In the genomic region with DNA sequence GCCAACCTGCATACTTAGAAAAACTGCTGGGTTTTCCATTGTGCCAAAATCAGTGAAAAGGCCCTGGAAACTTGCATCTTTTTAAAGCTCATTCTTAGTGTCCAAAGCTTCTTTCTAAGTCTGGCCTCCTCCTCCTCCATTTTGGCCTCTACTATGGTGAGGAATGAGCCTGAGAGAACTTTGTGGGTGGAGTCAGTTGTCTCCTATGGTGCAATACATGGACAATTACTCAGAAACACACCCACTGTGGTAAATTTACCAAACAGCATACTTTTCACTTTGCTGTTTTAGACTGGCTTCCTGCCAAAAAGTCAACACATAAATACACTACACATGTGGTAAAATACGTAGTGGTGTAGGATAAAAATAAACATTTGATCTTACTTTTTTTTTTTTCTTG, we compare ENCODE assay signal across 18 mouse cellular contexts.
"Had no signal": no experiment of that assay in that cellular context is flagged by ENCODE, and none has a peak within 500 bp of the region (broad histone marks: within the 10 kb centered on the region; RNA-seq: fewer than 3 reads in every experiment).

No protein-coding gene starts in this region.

- H3K9ac ChIP-seq: kidney, embryonic 15.5 days; limb, embryonic 13.5 days; liver, embryonic 13.5 days had no signal

- H3K9me3 ChIP-seq: kidney, embryonic 15.5 days; limb, embryonic 13.5 days; liver, embryonic 13.5 days; midbrain, embryonic 10.5 days had no signal

- H3K4me2 ChIP-seq: kidney, embryonic 15.5 days; limb, embryonic 13.5 days; liver, embryonic 13.5 days had no signal

- H3K27me3 ChIP-seq: kidney, embryonic 15.5 days; limb, embryonic 13.5 days; liver, embryonic 13.5 days; megakaryocyte, embryonic 14.5 days had no signal

- H3K4me3 ChIP-seq: kidney, embryonic 15.5 days; left cerebral cortex, adult 2 months; limb, embryonic 13.5 days; liver, embryonic 13.5 days; megakaryocyte, embryonic 14.5 days; midbrain, embryonic 10.5 days had no signal

- H3K27ac ChIP-seq: kidney, embryonic 15.5 days; left cerebral cortex, adult 2 months; limb, embryonic 13.5 days; liver, embryonic 13.5 days; midbrain, embryonic 10.5 days had no signal

- H3K36me3 ChIP-seq: kidney, embryonic 15.5 days; limb, embryonic 13.5 days; liver, embryonic 13.5 days; midbrain, embryonic 10.5 days had no signal

- H3K4me1 ChIP-seq: kidney, embryonic 15.5 days; limb, embryonic 13.5 days; liver, embryonic 13.5 days; megakaryocyte, embryonic 14.5 days had no signal

- DNase-seq: kidney, adult 11 months; kidney, adult 8-10 months; kidney, postnatal 10 days; kidney, postnatal 36 days; layer of hippocampus, postnatal 36 days; left cerebral cortex, postnatal 4 days; liver, embryonic 13.5 days; lung, adult 2 months; lung, postnatal 36 days; midbrain, embryonic 14.5 days; thymus, adult 18-20 months; thymus, postnatal 36 days had no signal

- ATAC-seq: lung, postnatal 0 days had no signal
